Mouse (Mus musculus): Measurements from ENCODE around the gene Ranbp9.

DNA sequence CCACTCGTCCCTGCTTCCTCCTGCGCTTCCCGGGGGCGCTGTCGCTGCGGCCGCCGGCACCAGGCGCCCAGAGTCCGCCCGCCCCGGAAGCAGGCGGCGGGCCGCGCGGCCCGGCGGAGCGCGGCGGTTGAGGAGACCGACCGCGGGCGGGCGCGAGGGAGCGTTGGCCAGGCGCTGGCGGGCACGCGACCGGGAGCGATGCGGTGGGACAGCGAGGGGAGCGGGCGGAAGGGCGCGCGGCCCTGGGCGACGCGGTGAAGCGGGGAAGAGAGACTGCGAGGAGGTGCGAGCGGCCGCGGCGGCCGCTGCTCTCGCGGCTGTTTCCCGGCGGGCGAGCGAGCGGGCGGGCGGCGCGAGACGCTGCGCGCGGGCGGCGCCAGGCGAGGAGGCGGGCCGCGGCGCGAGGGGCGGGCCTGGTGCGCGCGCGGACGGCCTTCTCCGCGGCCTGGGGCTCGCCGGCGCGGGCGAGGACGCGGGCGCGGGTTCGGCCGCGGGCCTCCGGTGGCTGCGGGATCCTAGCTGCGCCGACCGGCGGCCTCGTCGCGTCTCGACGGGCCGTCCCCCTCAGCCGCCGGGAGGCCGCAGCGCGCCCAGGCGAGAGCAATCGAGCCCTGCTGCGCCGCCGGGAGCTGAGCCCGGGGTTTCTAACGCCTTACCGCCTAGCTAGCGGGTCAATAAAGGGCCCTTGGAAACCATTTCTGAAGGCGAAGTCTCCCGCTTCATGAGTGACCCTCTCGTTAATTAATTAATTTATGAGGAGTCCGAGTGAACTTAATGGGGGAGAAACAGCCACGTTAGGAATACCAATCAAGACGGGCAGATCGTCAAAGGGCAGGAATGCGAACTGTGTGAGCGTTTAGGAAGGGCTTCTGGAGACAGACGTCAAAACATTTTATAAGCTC is at the start of gene Ranbp9:
- TF ChIP-seq EP300 (IDR thresholded peaks at IDR 0.05; ENCODE audit: low read depth), result no peak
- TF ChIP-seq CTCF (IDR thresholded peaks at IDR 0.05; ENCODE audit: low read depth), result peak; percentile 25
